Mouse (Mus musculus) B cell, adult 67 days (primary cell): Measurements from ENCODE around the gene Olfr1061. TPM values are rescaled to one million over a fixed set of nuclear protein-coding genes. Genes with fewer than 3 reads are reported as not detected.

Source experiments
- total RNA-seq, 2 experiments: library from RNA; stranded (reverse); gene quantifications; 4 replicates each; pipeline ENCODE4 v1.2.4; 2023

Gene Olfr1061
- total RNA-seq, result not detected

DNA sequence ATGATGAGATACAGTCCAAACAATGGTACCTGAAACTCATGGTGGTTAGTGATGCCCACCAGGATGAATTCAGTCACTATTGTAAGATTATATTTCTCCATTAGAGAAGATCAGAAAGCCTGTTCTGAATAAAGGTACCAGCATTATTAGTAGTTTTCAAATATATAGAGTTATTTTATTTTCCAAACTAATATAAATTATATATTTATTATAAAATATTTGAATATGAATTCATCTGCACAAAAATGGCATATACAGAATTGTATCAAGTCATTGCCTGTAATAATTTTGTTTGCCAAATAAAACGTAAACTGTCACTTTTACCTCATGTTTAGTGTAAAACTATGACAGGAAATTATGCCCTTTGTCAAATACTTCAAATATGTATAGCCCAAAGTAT is at the start of gene Olfr1061:
Olfr1061 (minus strand) TSS at position 101 of the 400 bp plus-strand sequence.

DNA sequence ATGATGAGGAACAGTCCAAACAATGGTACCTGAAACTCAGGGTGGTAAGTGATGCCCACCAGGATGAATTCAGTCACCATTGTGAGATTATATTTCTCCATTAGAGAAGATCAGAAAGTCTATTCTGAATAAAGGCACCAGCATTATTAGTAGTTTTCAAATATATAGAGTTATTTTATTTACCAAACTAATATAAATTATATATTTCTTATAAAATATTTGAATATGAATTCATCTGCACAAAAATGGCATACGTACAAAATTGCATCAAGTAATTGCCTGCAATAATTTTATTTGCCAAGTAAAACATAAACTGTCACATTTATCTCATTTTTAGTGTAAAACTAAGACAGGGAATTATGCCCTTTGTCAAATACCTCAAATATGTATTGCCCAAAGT is 42.3 kb upstream of the Olfr1061 start, which contains the start of gene Olfr1066:
Olfr1066 (minus strand) TSS at position 101 of the 400 bp plus-strand sequence.

DNA sequence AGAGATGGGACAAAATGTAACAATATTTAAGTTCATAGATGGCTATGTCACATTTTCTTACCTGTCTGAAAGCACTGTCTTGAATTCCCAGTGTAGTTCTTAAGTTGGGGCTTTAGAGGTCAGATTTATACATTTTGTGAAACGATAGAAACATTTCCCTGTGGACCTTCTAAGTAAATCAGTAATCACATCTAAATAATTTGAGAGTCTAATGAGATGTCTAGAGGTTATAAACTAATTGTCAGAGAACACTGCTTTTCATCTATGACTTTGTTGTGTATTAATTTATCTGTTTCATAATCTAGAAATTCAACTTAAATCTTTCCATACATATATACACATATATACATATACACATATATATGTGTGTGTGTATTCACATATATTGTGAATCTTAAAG is 36.6 kb upstream of the Olfr1061 start, which contains the start of gene Olfr1065:
Olfr1065 (minus strand) TSS at position 101 of the 400 bp plus-strand sequence.

DNA sequence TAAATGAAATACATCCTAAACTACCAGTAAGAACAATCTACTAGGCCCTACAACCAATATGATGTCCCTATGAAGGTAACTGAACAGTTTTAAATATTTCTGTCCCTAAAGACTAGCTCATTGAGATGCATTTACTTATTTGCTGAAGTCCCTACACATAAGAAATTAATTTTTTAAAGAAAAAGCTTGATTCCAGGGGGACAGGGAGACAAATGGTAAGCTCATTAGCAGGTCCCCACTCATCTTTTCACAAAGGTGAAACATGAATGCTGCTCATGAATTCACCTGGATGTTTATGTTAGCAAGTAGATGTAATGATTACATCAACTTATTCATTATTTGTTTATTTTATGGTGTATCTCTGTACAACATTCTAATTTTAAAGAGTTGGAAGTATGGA is 12.8 kb upstream of the Olfr1061 start, which contains the start of gene Olfr1062:
Olfr1062 (minus strand) TSS at position 101 of the 400 bp plus-strand sequence.

DNA sequence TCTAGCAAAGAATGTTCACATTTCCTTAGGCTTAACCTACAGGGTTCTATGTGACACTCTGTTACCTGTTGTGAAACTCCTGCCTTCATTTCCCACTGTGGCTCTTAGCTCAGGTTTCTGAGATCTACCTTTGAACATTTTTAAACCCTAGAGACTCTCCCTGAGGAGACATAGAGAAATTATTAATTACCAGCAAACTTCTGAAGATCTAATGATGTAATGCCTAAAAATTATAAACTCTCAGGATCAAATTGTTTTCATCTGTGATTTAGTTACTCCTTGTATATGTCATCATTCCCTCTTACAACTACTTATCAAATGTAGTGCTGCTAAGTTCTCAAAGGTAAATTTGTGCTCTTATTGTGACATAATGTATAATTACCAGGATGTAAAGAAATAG is 25.4 kb downstream of the Olfr1061 start, which contains the start of gene Olfr1058:
Olfr1058 (minus strand) TSS at position 101 of the 400 bp plus-strand sequence.

DNA sequence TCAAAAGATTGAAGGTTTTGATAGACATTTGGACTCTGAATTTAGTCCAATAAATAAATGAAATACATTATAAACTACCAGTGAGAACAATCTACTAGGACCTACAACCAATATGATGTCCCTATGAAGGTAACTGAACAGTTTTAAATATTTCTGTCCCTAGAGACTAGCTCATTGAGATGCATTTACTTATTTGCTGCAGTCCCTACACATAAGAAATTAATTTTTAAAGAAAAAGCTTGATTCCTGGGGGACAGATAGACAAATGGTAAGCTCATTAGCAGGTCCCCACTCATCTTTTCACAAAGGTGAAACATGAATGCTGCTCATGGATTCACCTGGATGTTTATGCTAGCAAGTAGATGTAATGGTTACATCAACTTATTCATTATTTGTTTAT is 35.6 kb downstream of the Olfr1061 start, which contains the start of gene Olfr1057:
Olfr1057 (minus strand) TSS at position 101 of the 400 bp plus-strand sequence.

Other genes with a start within 250 kb of the Olfr1061 start
- not detected for gene Olfr1043, start 246.5 kb downstream of the Olfr1061 start, total RNA-seq
- not detected for gene Olfr1044, start 236.2 kb downstream of the Olfr1061 start, total RNA-seq
- not detected for gene Olfr52, start 228.4 kb downstream of the Olfr1061 start, total RNA-seq
- not detected for gene Olfr1045, start 211.0 kb downstream of the Olfr1061 start, total RNA-seq
- gene Olfr1046, start 194.7 kb downstream of the Olfr1061 start, total RNA-seq, result not detected
- not detected for gene Olfr1047, start 182.6 kb downstream of the Olfr1061 start, total RNA-seq
- gene Olfr1048, start 173.8 kb downstream of the Olfr1061 start, total RNA-seq, result not detected
- gene Olfr1049, start 155.7 kb downstream of the Olfr1061 start, total RNA-seq, result not detected
- not detected for gene Olfr1051, start 135.0 kb downstream of the Olfr1061 start, total RNA-seq
- not detected for gene Olfr1052, start 121.6 kb downstream of the Olfr1061 start, total RNA-seq
- not detected for gene Olfr1053, start 98.8 kb downstream of the Olfr1061 start, total RNA-seq
- gene Olfr1054, start 78.6 kb downstream of the Olfr1061 start, total RNA-seq, result not detected
- not detected for gene Olfr1055, start 63.8 kb downstream of the Olfr1061 start, total RNA-seq
- not detected for gene Olfr1056, start 51.6 kb downstream of the Olfr1061 start, total RNA-seq
- not detected for gene Olfr1057, start 35.7 kb downstream of the Olfr1061 start, total RNA-seq
- gene Olfr1058, start 25.5 kb downstream of the Olfr1061 start, total RNA-seq, result not detected
- not detected for gene Olfr1062, start 12.7 kb upstream of the Olfr1061 start, total RNA-seq
- not detected for gene Olfr1065, start 36.5 kb upstream of the Olfr1061 start, total RNA-seq
- gene Olfr1066, start 42.2 kb upstream of the Olfr1061 start, total RNA-seq, result not detected
- gene Olfr228, start 73.3 kb upstream of the Olfr1061 start, total RNA-seq, result not detected
- gene Olfr1076, start 94.4 kb upstream of the Olfr1061 start, total RNA-seq, result not detected
- not detected for gene Olfr1079, start 128.4 kb upstream of the Olfr1061 start, total RNA-seq
- gene Olfr1080, start 144.2 kb upstream of the Olfr1061 start, total RNA-seq, result not detected
- not detected for gene Olfr1082, start 184.9 kb upstream of the Olfr1061 start, total RNA-seq
- not detected for gene Olfr1084, start 225.7 kb upstream of the Olfr1061 start, total RNA-seq
- gene Olfr1085, start 248.0 kb upstream of the Olfr1061 start, total RNA-seq, result not detected